Mouse (Mus musculus) neural tube, embryonic 15.5 days (tissue): ENCODE results near the gene Tas2r119. TPM values are rescaled to one million over a fixed set of nuclear protein-coding genes. Genes with fewer than 3 reads are reported as not detected.
"Not testable (repeated sequence)": the region's sequence is repeated elsewhere in the genome, so short reads cannot be mapped to it uniquely, and the experiment has no call there.

Source experiments
- ATAC-seq: fragments of 200-750 bp; cut with Nextera tagmentation; 2 replicates; pipeline ENCODE4 v1.8.0; 2017; ENCODE audit warnings: mild to moderate bottlenecking, moderate TSS enrichment, moderate library complexity; ENCODE audit not compliant: low FRiP score
- H3K27ac ChIP-seq: fragments of 300-500 bp; sonication (generic); replicated peaks from 2 replicates; pipeline ENCODE4 v1.5.1; 2015; ENCODE audit warnings: mild to moderate bottlenecking, inconsistent platforms
- H3K27me3 ChIP-seq: fragments of 300-500 bp; sonication (generic); replicated peaks from 2 replicates; pipeline ENCODE4 v1.6.1; 2015; ENCODE audit warnings: inconsistent platforms
- H3K36me3 ChIP-seq: fragments of 300-500 bp; sonication (generic); 2 replicates; pipeline ENCODE4 v1.6.1; 2015; ENCODE audit warnings: inconsistent platforms
- H3K4me1 ChIP-seq: fragments of 300-500 bp; sonication (generic); 2 replicates; pipeline ENCODE4 v1.6.1; 2015; ENCODE audit warnings: inconsistent platforms
- H3K4me2 ChIP-seq: fragments of 300-500 bp; sonication (generic); 2 replicates; pipeline ENCODE4 v1.6.1; 2015; ENCODE audit warnings: inconsistent platforms, mild to moderate bottlenecking, moderate library complexity
- H3K4me3 ChIP-seq: fragments of 300-500 bp; sonication (generic); replicated peaks from 2 replicates; pipeline ENCODE4 v1.5.1; 2015; ENCODE audit warnings: mild to moderate bottlenecking, inconsistent platforms
- H3K9ac ChIP-seq: fragments of 300-500 bp; sonication (generic); replicated peaks from 2 replicates; pipeline ENCODE4 v1.6.1; 2015; ENCODE audit warnings: mild to moderate bottlenecking, inconsistent platforms
- H3K9me3 ChIP-seq: fragments of 300-500 bp; sonication (generic); replicated peaks from 2 replicates; pipeline ENCODE4 v1.6.1; 2016; ENCODE audit warnings: inconsistent platforms
- WGBS: fragments of 180-500 bp; shearing (Covaris S2); methylation state at CpG from one replicate; pipeline ENCODE4 v1.1.7; 2015; ENCODE audit warnings: mixed read lengths; 5-methylcytosine and 5-hydroxymethylcytosine counted together
- polyA plus RNA-seq: library from polyadenylated mRNA; unstranded; fragments of >200 nt; fragmentation: Nextera tagmentation; extraction: Ambion mirVana; gene quantifications from 2 replicates; pipeline ENCODE4 v1.2.1, GENCODE M21; 2015

The Tas2r119 gene
- polyA plus RNA-seq, 1 experiment from 2014 or later: not detected

GRCm38 (mm10) chr15:32182026-32182425, 4.9 kb downstream of the Tas2r119 start:
- WGBS: 93% methylated on average over 1 of the region's 1 CpGs
- no peak for ATAC-seq

GRCm38 (mm10) chr15:32184964-32185363, 7.9 kb downstream of the Tas2r119 start:
- H3K4me3 ChIP-seq: no peak overlapping the region
- H3K4me2 ChIP-seq: no peak overlapping the region
- H3K27me3 ChIP-seq: no peaks in the 10 kb centered on the region
- no peak overlapping the region for H3K27ac ChIP-seq
- H3K9me3 ChIP-seq: no peaks in the 10 kb centered on the region
- no peaks in the 10 kb centered on the region for H3K36me3 ChIP-seq
- H3K4me1 ChIP-seq: no peaks in the 10 kb centered on the region
- no peak overlapping the region for H3K9ac ChIP-seq
- no peak for ATAC-seq

More at GRCm38 (mm10) chr15:32182026-32182425, 4.9 kb downstream of the Tas2r119 start:
- H3K36me3 ChIP-seq: no peaks in the 10 kb centered on the region
- H3K27me3 ChIP-seq: no peaks in the 10 kb centered on the region
- no peak overlapping the region for H3K9ac ChIP-seq
- no peaks in the 10 kb centered on the region for H3K9me3 ChIP-seq
- no peaks in the 10 kb centered on the region for H3K4me1 ChIP-seq
- H3K4me3 ChIP-seq: no peak overlapping the region
- H3K4me2 ChIP-seq: no peak overlapping the region
- H3K27ac ChIP-seq: no peak overlapping the region

DNA sequence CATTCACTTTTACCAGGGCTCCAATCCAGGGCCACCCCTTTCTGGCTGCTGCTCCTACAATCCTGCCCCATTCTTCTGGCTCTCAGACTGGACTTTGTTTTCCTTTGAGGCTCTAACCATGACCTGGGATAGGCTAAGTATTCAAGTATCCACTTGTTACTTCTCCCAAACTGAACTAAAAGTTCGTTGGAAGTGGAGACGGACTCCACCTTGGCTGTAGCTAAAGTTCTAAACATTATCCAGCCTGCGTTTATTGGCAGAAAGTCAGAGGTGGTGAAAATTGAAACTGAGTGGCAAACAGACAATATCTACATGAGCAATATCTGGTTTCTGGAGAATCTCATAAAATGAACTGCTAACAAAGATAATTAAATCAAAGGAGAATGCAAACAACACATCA, 12.8 kb downstream of the Tas2r119 start:
- no peaks in the 10 kb centered on the region for H3K36me3 ChIP-seq
- no peaks in the 10 kb centered on the region for H3K27me3 ChIP-seq
- H3K4me3 ChIP-seq: no peak overlapping the region
- no peak overlapping the region for H3K4me2 ChIP-seq
- no peaks in the 10 kb centered on the region for H3K9me3 ChIP-seq
- H3K4me1 ChIP-seq: no peaks in the 10 kb centered on the region
- WGBS: 83% methylated on average over 3 of the region's 3 CpGs
- no peak for ATAC-seq
- no peak overlapping the region for H3K9ac ChIP-seq
- no peak overlapping the region for H3K27ac ChIP-seq

DNA sequence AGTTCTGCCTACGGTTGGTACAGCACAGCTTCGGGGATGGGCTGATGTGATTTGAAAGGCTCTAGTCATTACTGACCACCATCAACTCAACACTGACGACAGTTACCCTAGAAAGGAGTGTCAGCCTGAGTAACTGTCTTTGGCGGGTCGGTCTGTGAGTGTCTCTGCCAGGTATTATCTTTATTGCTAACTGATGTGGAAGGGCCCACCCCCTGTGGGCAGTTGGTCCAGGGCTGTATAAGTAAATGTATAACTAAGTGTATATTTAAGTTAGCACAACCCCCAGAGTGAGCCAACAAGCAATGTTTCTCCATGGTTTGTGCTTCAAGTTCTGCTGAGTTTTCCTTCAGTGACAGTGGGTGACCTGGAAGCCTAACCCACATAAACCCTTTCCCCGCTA, 13.3 kb downstream of the Tas2r119 start:
- WGBS: 77% methylated on average over 6 of the region's 6 CpGs
- Histone ChIP-seq H3K4me2 (no peak overlapping the region), H3K9me3 (no peaks in the 10 kb centered on the region), H3K27ac (no peak overlapping the region), H3K36me3 (no peaks in the 10 kb centered on the region), H3K4me3 (no peak overlapping the region), H3K4me1 (no peaks in the 10 kb centered on the region), H3K27me3 (no peaks in the 10 kb centered on the region), H3K9ac (no peak overlapping the region)
- no peak for ATAC-seq

DNA sequence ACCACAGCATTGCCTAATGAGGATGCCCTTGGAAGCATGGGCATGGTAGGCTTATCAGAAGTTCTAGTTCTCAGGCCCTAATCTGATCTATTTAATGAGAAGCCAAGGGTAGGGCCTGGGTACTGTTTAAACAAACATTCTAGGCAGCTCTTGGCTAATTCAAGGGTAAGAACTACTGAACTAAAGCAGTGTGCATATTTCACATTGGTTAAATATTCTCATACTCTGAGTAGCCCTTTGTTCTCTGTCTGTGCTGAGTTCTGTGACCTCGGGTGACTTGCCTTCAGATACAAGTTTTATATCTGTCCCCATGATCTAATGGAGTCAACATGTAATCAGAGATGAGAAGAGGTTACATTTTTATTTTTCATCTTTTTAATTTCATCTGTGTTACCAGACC, 15.9 kb downstream of the Tas2r119 start:
- no peak overlapping the region for H3K4me2 ChIP-seq
- no peaks in the 10 kb centered on the region for H3K9me3 ChIP-seq
- H3K27me3 ChIP-seq: no peaks in the 10 kb centered on the region
- 67% methylated on average over 1 of the region's 1 CpGs for WGBS
- H3K4me3 ChIP-seq: no peak overlapping the region
- no peak for ATAC-seq
- no peaks in the 10 kb centered on the region for H3K4me1 ChIP-seq
- H3K9ac ChIP-seq: no peak overlapping the region
- H3K36me3 ChIP-seq: no peaks in the 10 kb centered on the region
- H3K27ac ChIP-seq: no peak overlapping the region

DNA sequence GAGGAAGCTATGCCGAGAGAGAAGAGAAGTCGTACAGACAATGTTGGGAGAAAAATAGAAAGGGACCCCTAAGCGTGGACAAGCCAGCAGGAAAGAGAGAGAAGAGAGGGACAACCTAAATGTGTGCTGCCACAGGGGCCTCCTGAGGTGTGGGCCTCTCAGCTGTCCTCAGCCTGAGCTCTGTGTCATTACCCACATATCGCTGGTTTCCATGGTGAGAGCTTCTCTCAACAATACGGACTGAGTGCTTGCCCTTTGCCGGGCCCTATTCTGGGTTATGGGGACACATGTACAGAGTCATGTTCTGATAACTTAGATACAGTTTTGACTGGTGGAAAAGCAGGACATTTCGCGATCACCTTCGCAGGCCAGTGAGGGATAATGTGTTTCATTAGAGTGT, 21.0 kb downstream of the Tas2r119 start:
- Histone ChIP-seq H3K27ac (no peak overlapping the region), H3K27me3 (no peaks in the 10 kb centered on the region), H3K36me3 (no peaks in the 10 kb centered on the region), H3K4me1 (no peaks in the 10 kb centered on the region), H3K4me3 (no peak overlapping the region), H3K9ac (no peak overlapping the region), H3K9me3 (no peaks in the 10 kb centered on the region), H3K4me2 (no peak overlapping the region)
- no peak for ATAC-seq
- WGBS: 70% methylated on average over 9 of the region's 9 CpGs

DNA sequence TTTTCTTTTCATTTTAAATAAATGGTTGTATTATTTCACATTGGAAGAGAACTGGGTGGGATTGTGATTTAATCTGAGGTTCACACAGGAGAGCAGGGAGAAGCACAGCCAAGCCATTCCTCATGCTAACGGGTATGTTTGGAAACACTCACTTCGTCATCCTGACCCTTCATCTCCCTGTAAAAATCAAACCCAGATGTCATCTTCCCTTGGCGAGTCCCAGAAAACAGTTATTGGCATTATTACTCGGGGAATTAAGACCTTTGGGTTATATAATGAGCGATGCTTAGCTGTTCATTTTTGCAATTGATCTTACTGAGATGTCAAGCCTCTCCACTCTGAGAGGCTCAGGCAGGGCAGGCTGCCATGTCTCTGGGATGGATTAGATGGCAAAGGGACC, 21.5 kb downstream of the Tas2r119 start:
- no peak overlapping the region for H3K4me2 ChIP-seq
- H3K4me1 ChIP-seq: no peaks in the 10 kb centered on the region
- no peak for ATAC-seq
- H3K9me3 ChIP-seq: no peaks in the 10 kb centered on the region
- H3K27me3 ChIP-seq: no peaks in the 10 kb centered on the region
- H3K36me3 ChIP-seq: no peaks in the 10 kb centered on the region
- H3K9ac ChIP-seq: no peak overlapping the region
- 69% methylated on average over 5 of the region's 5 CpGs for WGBS
- no peak overlapping the region for H3K4me3 ChIP-seq
- H3K27ac ChIP-seq: no peak overlapping the region

GRCm38 (mm10) chr15:32203242-32203641, 26.2 kb downstream of the Tas2r119 start:
- no peaks in the 10 kb centered on the region for H3K36me3 ChIP-seq
- no peaks in the 10 kb centered on the region for H3K9me3 ChIP-seq
- ATAC-seq: no peak
- no peak overlapping the region for H3K27ac ChIP-seq
- H3K4me1 ChIP-seq: no peaks in the 10 kb centered on the region
- no peak overlapping the region for H3K4me2 ChIP-seq
- no peak overlapping the region for H3K4me3 ChIP-seq
- H3K9ac ChIP-seq: no peak overlapping the region
- H3K27me3 ChIP-seq: no peaks in the 10 kb centered on the region
- 90% methylated on average over 5 of the region's 5 CpGs for whole genome bisulfite sequencing

DNA sequence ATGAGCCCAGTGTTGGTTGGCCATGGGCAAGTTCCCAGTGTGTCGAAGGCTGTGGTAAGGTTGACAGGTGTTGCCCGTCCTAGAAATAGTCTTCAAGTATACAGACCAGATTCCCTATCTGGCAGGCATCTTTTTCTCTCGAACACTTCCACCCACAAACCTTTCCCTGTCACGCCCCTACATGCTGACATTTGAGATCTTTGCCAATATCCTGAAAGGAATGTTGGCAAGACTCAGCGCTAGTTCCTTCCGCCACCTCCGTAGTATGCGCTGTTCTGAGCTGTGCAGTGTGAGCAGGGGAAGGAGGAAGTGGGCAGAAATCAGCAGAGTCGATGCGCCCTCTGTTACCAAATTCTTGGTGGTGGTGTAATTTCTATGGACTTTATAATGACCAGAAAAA, 27.8 kb downstream of the Tas2r119 start:
- no peaks in the 10 kb centered on the region for H3K9me3 ChIP-seq
- H3K27me3 ChIP-seq: no peaks in the 10 kb centered on the region
- H3K4me1 ChIP-seq: no peaks in the 10 kb centered on the region
- WGBS: 95% methylated on average over 10 of the region's 10 CpGs
- no peak overlapping the region for H3K9ac ChIP-seq
- no peak overlapping the region for H3K4me2 ChIP-seq
- no peak overlapping the region for H3K27ac ChIP-seq
- no peak overlapping the region for H3K4me3 ChIP-seq
- no peaks in the 10 kb centered on the region for H3K36me3 ChIP-seq
- ATAC-seq: no peak

- H3K9ac ChIP-seq, H3K36me3 ChIP-seq, H3K4me1 ChIP-seq, H3K27me3 ChIP-seq, H3K27ac ChIP-seq, H3K4me2 ChIP-seq, H3K9me3 ChIP-seq, H3K4me3 ChIP-seq, ATAC-seq: not testable (repeated sequence)
- 94% methylated on average over 10 of the region's 10 CpGs for WGBS
These were observed 37.6 kb downstream of the Tas2r119 start for GRCm38 (mm10) chr15:32214687-32215086.

DNA sequence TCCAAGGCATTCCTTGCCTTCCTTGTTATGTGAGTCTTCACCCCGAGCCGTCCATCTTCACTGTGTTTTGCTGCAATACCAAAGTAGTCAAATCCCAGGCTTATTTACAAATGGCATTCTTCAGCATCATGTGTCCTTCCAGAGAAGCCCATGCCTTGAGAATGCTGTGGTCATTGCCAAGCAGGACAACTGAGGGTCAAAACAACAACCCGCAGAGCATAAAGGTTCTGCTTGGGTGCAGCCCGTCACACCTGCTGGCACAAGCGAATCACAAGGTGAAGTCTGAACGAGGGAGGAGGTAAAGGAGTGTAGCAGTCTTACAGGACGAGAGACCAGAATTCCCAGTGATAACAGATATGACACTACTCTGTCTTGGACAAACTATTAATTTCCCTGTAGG, 45.9 kb downstream of the Tas2r119 start:
- Histone ChIP-seq H3K4me1 (no peaks in the 10 kb centered on the region), H3K9ac (no peak overlapping the region), H3K27ac (no peak overlapping the region), H3K27me3 (no peaks in the 10 kb centered on the region), H3K4me3 (no peak overlapping the region), H3K9me3 (no peaks in the 10 kb centered on the region), H3K36me3 (no peaks in the 10 kb centered on the region), H3K4me2 (no peak overlapping the region)
- 86% methylated on average over 7 of the region's 7 CpGs for WGBS
- no peak for ATAC-seq

DNA sequence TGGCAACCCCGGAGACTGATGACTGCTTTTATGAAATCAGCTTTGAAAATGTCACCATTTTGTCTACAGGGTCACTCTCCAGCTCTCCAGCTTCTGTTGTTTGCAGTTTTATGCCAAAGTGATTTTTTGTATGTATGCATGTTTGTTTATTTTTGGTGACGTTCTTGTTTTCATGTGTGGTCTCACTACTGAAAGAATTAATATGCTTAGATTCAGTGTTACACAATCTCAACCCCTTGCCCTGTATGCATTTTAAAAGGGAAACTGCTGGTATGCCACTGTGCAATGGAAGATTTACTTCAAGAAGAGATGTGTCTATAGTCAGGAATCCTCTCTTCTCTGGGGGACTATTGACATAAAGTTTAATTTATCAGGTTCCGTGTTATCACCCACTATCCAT, 48.3 kb downstream of the Tas2r119 start:
- H3K4me2 ChIP-seq: no peak overlapping the region
- 87% methylated on average over 3 of the region's 3 CpGs for WGBS
- no peaks in the 10 kb centered on the region for H3K36me3 ChIP-seq
- no peak overlapping the region for H3K9ac ChIP-seq
- no peaks in the 10 kb centered on the region for H3K9me3 ChIP-seq
- no peak overlapping the region for H3K27ac ChIP-seq
- no peak for ATAC-seq
- no peaks in the 10 kb centered on the region for H3K27me3 ChIP-seq
- no peak overlapping the region for H3K4me3 ChIP-seq
- no peaks in the 10 kb centered on the region for H3K4me1 ChIP-seq

DNA sequence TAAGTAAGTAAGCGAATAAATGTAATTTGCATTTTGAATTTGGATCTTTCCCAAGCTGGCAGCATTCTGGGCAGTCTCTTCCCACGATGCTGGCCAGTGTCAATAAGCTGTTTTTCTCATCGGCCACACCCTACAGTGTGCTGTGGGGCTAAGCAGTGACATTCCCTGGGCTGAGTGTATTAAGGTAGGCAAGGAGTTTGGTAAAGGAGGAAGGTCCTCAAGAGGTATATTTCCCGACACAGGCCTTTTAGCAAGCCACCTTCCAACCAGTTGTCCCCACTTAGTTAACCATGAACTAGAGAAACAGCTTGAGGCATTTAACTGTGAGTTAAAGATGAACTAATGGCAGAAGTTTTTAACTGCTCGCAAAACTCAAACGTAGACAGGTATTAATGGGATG, 49.3 kb downstream of the Tas2r119 start:
- H3K4me1 ChIP-seq: no peaks in the 10 kb centered on the region
- no peak overlapping the region for H3K4me3 ChIP-seq
- WGBS: 84% methylated on average over 6 of the region's 6 CpGs
- no peak overlapping the region for H3K9ac ChIP-seq
- H3K9me3 ChIP-seq: no peaks in the 10 kb centered on the region
- no peak overlapping the region for H3K27ac ChIP-seq
- no peaks in the 10 kb centered on the region for H3K27me3 ChIP-seq
- H3K36me3 ChIP-seq: no peaks in the 10 kb centered on the region
- H3K4me2 ChIP-seq: no peak overlapping the region
- ATAC-seq: no peak
